Mouse (Mus musculus) heart, adult 2 months (tissue): ENCODE data around the gene Krt78. TPM values are rescaled to one million over a fixed set of nuclear protein-coding genes. Genes with fewer than 3 reads are reported as not detected.
A peak's percentile ranks its signal among the peaks of the same experiment; 100 is the strongest.

Experiments used
- DNase-seq, 2 experiments: peaks; one replicate each; pipeline ENCODE4 v3.0.0; 2021
- H3K27ac ChIP-seq: fragments of 200-600 bp; 2 replicates; pipeline ENCODE4 v1.8.1; 2022
- H3K27me3 ChIP-seq: fragments of 200-500 bp; 2 replicates; pipeline ENCODE4 v1.6.1; 2012; ENCODE audit warnings: mild to moderate bottlenecking, low read length, inconsistent platforms, mixed read lengths; ENCODE audit not compliant: control insufficient read depth, insufficient read depth
- H3K36me3 ChIP-seq: fragments of 200-500 bp; 2 replicates; pipeline ENCODE4 v1.6.1; 2012; ENCODE audit warnings: low read length, inconsistent platforms; ENCODE audit not compliant: control insufficient read depth, insufficient read depth
- H3K4me1 ChIP-seq: fragments of 200-500 bp; 2 replicates; pipeline ENCODE4 v1.6.1; 2011; ENCODE audit warnings: low read length; ENCODE audit not compliant: control insufficient read depth, insufficient read depth
- H3K4me3 ChIP-seq: fragments of 200-600 bp; 2 replicates; pipeline ENCODE4 v1.8.1; 2022
- H3K79me2 ChIP-seq: fragments of 200-500 bp; replicated peaks from 2 replicates; pipeline ENCODE4 v1.6.1; 2012; ENCODE audit warnings: mild to moderate bottlenecking, inconsistent platforms, low read length, moderate library complexity, mixed read lengths; ENCODE audit not compliant: control insufficient read depth, insufficient read depth
- H3K9ac ChIP-seq: fragments of 200-500 bp; 2 replicates; pipeline ENCODE4 v1.6.1; 2012; ENCODE audit warnings: low read depth, mild to moderate bottlenecking, control low read depth, inconsistent platforms, low read length, mixed read lengths
- CTCF ChIP-seq: fragments of 200-600 bp; IDR thresholded peaks from 2 replicates; pipeline ENCODE4 v1.8.1; 2022; ENCODE audit warnings: antibody characterized with exemption, mild to moderate bottlenecking, moderate library complexity
- EP300 ChIP-seq: fragments of 200-500 bp; IDR thresholded peaks from 2 replicates; pipeline ENCODE4 v1.6.1; 2011; ENCODE audit warnings: low read depth, low read length, control low read depth; ENCODE audit not compliant: insufficient read depth
- POLR2A ChIP-seq: fragments of 200-500 bp; IDR thresholded peaks from 2 replicates; pipeline ENCODE4 v1.6.1; 2011; ENCODE audit warnings: mild to moderate bottlenecking, low read depth, low read length, control low read depth; ENCODE audit not compliant: insufficient read depth
- WGBS: fragments of 180-500 bp; shearing (Covaris S2); methylation state at CpG from one replicate; pipeline ENCODE4 v1.1.7; 2018; 5-methylcytosine and 5-hydroxymethylcytosine counted together
- intact Hi-C: fragments of 180-260 bp; cut with DNase I; formaldehyde crosslinking; loops from one replicate; pipeline ENCODE4 v1.15.1; 2025
- polyA plus RNA-seq: library from polyadenylated mRNA; depleted of rRNA; stranded (reverse); fragments of >200 nt; gene quantifications from 2 replicates; pipeline ENCODE4 v1.2.3, GENCODE M21; 2012
- total RNA-seq, 2 experiments: library from RNA; stranded (reverse); gene quantifications; 2 replicates each; pipeline ENCODE4 v1.2.3; 2021

Krt78 gene
- total and polyA plus RNA-seq, 3 experiments = 0.08 TPM; not detected in 2

- Histone ChIP-seq H3K4me1 (no peaks in the 10 kb centered on the region), H3K79me2 (no peaks in the 10 kb centered on the region), H3K9ac (no peak overlapping the region), H3K27me3 (no peaks in the 10 kb centered on the region), H3K4me3 (no peak overlapping the region), H3K27ac (no peak overlapping the region), H3K36me3 (no peaks in the 10 kb centered on the region)
- DNase-seq = no peak
- WGBS = 86% methylated on average over 7 of the region's 7 CpGs
- intact Hi-C loops = no loop called here
- no peak for TF ChIP-seq CTCF
- no peak for TF ChIP-seq POLR2A
- TF ChIP-seq EP300 = no peak
Observed at GRCm38 (mm10) chr15:101952733-101953474, 1.2 kb downstream of the Krt78 start.

- Histone ChIP-seq H3K9ac (no peak overlapping the region), H3K27ac (no peak overlapping the region), H3K79me2 (no peaks in the 10 kb centered on the region), H3K27me3 (no peaks in the 10 kb centered on the region), H3K4me3 (no peak overlapping the region), H3K36me3 (no peaks in the 10 kb centered on the region), H3K4me1 (no peaks in the 10 kb centered on the region)
- TF ChIP-seq EP300 = no peak
- no peak for TF ChIP-seq CTCF
- TF ChIP-seq POLR2A = no peak
- no peak for DNase-seq
- intact Hi-C loops = no loop called here
- 77% methylated on average over 1 of the region's 1 CpGs for WGBS
Observed at GRCm38 (mm10) chr15:101945430-101945829, 8.7 kb downstream of the Krt78 start.

GRCm38 (mm10) chr15:101941948-101942347 is 12.1 kb downstream of the Krt78 start:
- TF ChIP-seq CTCF = no peak
- TF ChIP-seq POLR2A = no peak
- no peak for TF ChIP-seq EP300
- intact Hi-C loops = no loop called here

DNA sequence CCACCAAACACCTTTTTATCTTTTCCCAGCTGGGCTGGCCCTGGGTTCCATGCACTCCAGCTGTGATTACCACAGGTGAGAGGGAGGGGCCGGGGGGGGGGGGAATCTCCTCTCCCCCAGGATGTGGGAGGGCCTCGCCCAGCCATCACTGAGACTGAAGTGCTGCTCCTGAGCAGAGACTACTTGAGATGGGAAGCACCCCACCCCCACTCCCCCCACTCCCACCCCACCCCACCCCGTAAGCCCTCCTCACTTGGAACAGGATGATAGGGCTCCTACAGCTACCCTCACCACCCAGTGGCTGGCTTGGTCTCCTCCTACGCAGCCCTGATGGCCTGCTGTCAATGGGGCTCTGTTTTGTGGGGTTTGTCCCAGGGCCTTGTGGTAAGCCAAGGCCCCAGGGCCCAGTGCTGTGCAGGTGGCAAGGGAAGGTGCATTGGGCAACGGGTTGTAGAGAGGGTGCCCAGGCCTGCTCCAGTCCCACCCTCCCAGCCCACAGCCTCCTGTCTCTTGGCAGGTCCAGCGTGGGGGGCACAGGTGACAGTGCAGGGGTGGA is 13.7 kb downstream of the Krt78 start, which contains the start of gene Krt79:
Krt79 (minus strand) TSS at position 51 of the 556 bp plus-strand sequence.
- no peak within 1 kb of the TSS for H3K4me3 ChIP-seq
- no peaks in the 10 kb centered on the region for H3K4me1 ChIP-seq
- H3K9ac ChIP-seq = no peak within 1 kb of the TSS
- no peak within 1 kb of the TSS for H3K27ac ChIP-seq
- DNase-seq = no peak
- H3K36me3 ChIP-seq = no peaks in the 10 kb centered on the region
- no peaks in the 10 kb centered on the region for H3K27me3 ChIP-seq
- 74% methylated on average over 5 of the region's 6 CpGs for WGBS
- TF ChIP-seq POLR2A (no peak), EP300 (no peak), CTCF (no peak)
- intact Hi-C loops = no loop called here
- no peaks in the 10 kb centered on the region for H3K79me2 ChIP-seq

More at GRCm38 (mm10) chr15:101941948-101942347, 12.1 kb downstream of the Krt78 start:
- peak; percentile 25 to 27 for DNase-seq
- Histone ChIP-seq H3K27me3 (no peaks in the 10 kb centered on the region), H3K4me3 (no peak overlapping the region), H3K4me1 (no peaks in the 10 kb centered on the region), H3K27ac (no peak overlapping the region), H3K9ac (no peak overlapping the region), H3K36me3 (no peaks in the 10 kb centered on the region), H3K79me2 (no peaks in the 10 kb centered on the region)
- WGBS = 41% methylated on average over 8 of the region's 8 CpGs

GRCm38 (mm10) chr15:101938600-101939308 is 15.3 kb downstream of the Krt78 start:
- Histone ChIP-seq H3K9ac (no peak overlapping the region), H3K27ac (no peak overlapping the region), H3K79me2 (no peaks in the 10 kb centered on the region), H3K27me3 (no peaks in the 10 kb centered on the region), H3K36me3 (no peaks in the 10 kb centered on the region), H3K4me1 (no peaks in the 10 kb centered on the region), H3K4me3 (no peak overlapping the region)
- WGBS = 70% methylated on average over 9 of the region's 9 CpGs
- TF ChIP-seq CTCF (no peak), EP300 (no peak), POLR2A (no peak)
- intact Hi-C loops = no loop called here
- DNase-seq = no peak

- no peaks in the 10 kb centered on the region for H3K79me2 ChIP-seq
- DNase-seq = no peak
- WGBS = 61% methylated on average over 6 of the region's 6 CpGs
- no peaks in the 10 kb centered on the region; the same call in 1 of the 2 replicates for H3K4me1 ChIP-seq
- TF ChIP-seq CTCF (no peak), EP300 (no peak), POLR2A (no peak)
- no peak overlapping the region for H3K4me3 ChIP-seq
- H3K27ac ChIP-seq = no peak overlapping the region
- no peak overlapping the region for H3K9ac ChIP-seq
- no peaks in the 10 kb centered on the region for H3K36me3 ChIP-seq
- intact Hi-C loops = no loop called here
- no peaks in the 10 kb centered on the region; the same call in 1 of the 2 replicates for H3K27me3 ChIP-seq
Observed at GRCm38 (mm10) chr15:101933024-101933423, 21.1 kb downstream of the Krt78 start.
